Mouse (Mus musculus) induced T-regulatory cell, adult 2 months (primary cell): ENCODE results near the gene Plcb2.

ENCODE experiments used
- DNase-seq: peaks from one replicate; pipeline ENCODE4 v3.0.0-alpha.2; 2012; ENCODE audit warnings: low read depth

Plcb2 gene

DNA sequence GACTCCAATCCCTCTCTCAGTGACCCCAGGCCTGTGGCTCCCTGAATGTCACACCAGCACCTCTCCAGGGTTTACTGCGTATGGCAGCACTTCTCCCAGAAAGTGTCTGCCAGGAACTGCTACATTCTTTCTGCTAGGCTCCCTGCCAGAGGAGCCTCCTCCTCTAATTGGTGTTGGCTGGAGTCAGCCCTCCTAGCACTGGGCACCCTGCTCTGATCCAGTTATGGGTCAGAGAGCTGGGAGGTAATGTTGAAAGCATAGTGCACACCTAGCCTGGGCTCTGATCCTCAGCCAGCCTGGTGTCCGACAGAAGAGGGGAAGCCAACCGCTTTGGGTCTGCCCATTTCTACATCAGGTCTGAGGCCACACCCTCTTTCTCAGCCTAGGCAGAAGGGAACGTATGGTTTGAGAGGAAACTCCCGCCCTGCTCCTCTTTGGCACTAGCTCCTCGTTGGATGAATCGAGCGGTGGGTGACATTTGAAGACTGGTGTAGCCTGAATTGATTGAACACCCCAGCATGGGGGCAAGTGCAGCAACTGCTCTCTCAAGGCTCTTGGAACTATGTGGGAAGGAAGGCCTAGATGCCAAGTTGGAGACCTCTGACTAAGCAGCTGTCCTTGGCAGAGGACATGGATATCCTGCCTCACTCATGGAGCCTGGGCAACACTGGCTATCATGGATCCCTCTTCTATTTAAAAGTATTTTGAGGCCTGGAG, 45.5 kb downstream of the Plcb2 start:
- no peak for DNase-seq

DNA sequence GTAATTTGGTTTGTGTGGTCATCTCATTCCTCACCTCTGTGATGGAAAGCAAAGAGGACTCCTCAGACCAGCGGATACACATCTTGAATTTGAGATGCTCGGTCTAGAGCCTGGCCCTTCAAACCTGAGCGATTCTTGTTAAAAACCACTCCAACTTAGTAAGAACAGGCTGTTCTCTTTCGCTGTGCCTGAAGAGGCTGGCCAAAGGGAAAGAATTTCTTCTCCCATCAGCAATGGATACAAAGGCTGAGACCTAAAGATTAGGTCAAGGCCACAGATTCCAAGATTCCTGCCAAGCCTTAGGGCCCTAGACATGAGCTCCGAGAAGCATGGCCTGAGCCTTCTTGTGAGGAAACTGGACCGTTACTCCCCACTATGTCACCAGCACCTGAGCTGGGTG, 47.3 kb downstream of the Plcb2 start:
- no peak for DNase-seq

DNA sequence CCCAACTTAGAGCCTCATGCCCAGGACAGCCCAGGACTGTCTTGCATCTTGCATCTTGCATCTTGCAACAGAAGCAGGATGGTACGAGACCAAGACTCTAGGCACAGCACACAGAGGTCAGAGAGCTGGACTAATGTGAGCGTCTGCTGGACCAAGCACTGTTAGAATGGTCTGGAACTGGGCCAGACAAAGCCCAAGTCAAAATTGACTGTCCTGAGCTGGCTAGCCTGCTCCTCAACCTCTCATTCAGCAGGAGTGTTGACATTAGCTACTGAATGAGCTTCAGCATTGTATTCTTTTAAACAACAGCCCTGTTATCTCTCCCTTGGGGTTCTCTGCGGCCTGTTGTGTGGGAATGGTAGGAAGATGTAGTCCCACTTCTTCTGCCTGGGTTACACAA, 48.7 kb downstream of the Plcb2 start:
- no peak for DNase-seq

DNA sequence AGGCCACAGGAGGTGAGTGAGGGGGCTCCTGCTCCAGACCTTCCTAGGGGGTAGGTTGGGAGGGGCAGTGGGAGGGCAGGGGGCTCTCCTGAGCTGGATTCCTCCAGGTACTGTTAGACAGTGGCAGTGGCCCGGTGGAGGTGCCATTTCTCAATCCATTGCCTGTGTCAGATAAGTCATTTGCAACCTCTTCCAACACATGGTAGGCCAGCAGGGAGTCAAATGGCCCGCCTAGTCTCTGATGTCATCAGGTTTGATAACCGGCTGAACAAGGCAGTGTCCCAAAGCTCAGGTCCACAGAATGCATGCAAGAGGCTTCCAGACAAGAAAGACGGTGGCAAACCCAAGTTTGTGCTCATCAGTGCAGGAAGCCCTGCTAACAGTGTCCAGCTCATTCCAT, 50.4 kb downstream of the Plcb2 start:
- DNase-seq = no peak

DNA sequence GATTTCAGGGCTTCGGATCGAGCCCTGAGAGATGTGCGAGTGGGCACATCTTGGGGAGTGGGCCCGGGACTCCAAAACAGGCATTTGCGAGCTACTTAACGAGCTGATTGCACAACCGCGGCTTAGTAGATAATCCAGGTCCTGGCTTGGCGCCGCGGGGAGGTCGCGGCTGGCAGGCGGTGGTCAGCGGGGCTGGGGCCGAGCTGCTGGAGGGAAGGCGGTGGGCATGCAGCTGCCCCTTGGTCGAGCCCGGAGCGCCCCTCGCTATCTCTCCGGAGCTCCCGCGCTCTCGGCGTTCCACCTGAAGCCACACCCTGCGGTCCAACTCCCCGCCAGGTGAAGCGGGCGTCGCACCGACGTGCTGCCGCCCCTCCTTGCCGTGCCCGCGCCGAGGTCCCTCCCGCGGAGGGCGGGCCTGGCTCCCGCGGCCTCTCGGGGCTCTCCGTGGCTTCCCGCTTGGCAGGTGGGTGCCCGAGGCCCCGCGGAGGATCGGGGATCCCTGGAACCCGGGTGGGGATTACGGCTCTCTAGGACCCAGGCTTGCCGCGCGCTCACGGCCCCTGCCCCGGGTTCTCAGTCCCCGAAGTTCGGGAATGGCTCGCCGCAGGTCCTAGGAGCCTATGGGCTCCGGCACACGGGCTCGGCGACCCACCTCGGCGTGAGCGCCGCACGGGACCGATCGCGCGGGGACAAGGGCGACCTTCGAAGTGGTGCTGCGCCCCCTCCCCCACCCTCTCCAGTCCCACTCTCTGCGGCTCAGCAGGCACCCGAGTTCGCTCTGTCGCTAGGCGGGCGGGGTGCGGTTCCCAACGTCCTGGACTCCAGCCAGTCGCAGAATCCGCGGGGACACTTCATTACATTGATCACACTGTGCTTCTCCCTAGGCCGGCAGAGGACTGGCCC, 51.1 kb downstream of the Plcb2 start:
- DNase-seq = no peak

DNA sequence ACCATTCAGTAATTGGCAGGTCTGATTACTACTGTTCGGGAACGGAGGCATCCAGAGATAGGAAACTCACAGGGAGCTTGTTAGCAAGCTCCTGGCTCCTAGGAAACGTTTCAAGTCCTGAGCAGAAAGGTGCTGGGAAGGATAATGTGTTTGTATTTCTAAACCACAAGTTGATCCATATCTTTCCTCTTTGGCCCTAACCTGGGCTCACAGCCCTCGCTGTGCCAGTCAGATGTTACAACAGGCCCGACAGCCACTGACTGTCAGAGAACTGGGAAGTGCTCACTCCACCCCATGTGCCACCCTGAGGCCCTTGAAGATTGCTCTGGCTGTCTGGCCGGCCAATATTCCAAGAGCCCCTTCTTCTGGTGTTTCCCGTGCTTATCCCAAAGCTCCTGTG, 53.7 kb downstream of the Plcb2 start:
- DNase-seq = no peak

DNA sequence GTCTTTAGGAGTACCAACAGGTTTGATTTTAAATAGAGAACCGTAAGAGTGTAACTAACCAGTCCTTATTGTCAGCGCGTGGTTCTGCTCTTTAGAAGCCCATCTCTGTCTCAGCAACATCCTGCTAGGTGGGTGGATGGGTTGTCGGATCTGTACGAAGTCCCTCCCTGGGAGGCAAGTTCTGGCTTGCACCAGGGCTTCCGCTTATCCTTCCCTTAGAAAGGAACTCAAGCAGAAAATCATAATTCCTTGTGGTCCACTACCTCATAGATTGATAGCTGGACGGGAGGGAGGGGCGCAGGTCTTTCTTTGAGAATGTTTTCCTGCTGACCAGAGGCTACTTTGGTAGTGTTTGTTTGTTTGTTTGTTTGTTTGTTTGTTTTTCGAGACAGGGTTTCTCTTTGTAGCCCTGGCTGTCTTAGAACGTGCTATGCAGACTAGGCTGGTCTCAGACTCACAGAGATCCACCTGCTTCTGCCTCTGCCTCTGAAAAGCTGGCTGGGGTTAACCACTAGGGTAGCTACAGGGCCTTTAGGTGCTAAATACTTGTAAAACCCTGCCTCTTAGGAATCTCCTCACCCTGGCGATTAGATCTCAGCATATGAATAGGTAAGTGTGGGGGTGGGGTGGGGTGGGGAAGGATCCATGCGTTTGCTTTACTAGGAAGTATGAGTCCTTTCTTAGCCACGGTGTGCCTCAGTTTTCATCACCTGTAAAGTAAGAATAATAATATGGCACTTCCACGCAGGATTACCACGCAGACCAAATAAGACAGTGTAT, 54.4 kb downstream of the Plcb2 start:
- DNase-seq = no peak

DNA sequence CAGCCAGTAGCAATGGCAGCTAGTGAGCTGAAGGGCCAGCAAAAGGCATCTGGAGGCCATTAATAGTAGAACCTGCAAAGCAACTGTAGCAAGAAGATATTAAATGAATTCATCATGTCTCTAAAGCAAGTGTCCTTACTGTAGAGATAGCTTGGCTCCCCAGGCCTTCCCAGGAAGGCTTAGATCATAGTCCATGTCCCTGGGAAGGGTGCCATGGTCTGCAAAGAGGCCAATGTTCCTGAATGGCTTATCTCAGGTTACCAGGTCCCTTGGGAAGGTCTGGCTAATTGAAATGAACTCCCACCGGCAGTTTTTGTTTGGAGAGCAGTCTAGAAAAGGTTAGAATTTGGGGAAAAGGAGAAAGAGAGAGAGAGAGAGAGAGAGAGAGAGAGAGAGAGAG, 56.5 kb downstream of the Plcb2 start:
- no peak for DNase-seq

DNA sequence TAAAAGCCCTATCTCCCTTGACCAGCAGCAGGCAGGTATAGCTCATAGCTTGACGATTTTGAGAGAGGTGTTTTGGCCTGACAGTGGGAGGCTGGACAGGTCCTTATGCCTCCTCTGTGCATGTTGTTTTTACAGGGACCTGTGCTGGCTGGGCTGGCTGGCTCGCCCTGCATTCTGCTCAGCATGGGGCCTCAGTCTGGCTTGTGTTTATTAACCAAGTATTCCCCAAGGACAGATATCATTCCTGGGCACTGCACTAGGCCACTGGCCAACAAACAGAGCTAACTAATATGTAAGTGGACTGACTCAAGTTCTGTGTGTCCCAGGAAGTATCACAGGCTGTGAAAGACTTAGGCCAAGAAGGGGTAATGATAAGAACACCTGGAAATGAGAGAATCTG, 58.5 kb downstream of the Plcb2 start:
- DNase-seq = no peak

DNA sequence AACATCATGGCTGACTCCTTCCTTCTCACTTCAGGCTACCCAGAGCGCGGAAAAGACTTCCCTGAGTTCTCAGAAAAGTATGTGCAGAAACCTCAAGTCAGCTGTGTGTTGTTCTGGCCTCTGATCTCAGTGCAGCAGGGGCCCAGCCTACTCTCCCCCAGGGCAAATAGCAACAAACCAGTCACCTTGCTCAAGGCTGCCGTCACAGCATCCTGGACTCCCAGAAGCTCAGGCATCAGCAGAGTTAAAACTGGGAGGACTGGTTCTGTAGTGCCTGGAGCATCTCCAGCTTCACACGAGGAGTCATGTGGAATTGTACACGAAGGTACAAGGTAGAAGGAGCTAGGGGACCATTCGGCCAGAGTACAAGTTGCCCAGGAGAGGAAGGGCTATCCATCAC, 59.0 kb downstream of the Plcb2 start:
- no peak for DNase-seq

DNA sequence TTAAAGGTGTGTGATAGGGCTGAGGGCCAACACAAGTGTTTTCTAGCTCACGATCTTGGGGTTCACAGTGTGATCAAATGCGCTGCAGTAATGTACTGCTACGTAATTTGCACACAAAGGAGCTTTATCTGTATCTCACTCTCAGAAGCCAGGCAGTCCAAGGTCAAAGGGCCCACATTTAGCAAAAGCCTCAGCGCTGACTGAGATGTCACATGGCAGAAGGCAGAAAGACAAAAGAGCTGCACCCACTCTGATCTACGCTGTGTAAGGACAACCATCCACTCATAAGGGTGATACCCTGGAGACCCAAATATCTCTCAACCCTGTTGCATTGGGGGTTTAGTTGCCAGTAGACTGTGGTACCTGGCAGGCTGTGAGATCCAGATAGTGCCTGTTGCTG, 61.1 kb downstream of the Plcb2 start:
- DNase-seq = no peak

DNA sequence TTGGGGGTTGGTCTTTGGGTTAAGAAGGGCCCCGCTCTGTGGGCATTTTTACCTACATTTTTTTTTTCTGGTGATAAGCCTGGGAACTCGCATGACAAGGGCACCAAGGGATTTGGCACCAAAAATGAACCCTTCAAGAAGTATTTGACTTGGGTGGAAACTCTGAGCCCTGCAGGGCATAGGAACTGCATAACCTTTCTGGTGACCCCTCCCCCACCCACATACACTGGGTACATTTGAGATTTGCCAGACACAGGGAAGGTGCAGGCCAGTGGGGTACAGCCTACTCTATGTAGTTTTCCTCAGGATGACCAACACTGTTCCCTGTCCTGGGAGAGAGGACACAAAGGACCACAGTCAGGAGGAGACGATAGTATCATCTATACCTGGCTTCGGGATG, 62.6 kb downstream of the Plcb2 start:
- no peak for DNase-seq

DNA sequence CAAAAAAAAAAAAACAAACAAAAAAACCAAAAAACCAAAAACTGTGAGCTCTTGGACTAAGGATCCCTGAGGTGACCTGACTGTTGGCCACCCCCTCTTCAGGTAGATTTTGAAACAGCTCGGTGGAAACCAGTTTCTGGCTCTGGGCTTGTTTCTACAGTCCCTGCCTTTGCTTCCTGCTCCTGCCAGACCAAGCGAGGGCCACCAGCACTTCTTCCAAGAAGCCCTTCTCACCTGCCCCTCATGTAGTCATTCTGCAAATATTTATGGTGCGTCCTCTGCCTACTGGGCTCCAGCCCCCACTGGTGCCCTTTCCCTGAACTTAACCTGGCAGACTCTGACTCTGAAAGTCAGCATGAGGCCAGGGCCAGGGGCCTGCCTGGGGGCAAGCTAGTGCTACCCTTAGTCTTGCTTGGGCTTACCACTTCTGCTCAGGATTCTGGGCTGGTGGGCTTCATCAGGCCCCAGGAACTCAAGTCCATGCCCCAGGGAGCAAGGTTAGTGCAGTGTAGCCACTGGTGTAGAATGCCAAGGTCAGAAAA, 63.2 kb downstream of the Plcb2 start:
- DNase-seq = no peak

DNA sequence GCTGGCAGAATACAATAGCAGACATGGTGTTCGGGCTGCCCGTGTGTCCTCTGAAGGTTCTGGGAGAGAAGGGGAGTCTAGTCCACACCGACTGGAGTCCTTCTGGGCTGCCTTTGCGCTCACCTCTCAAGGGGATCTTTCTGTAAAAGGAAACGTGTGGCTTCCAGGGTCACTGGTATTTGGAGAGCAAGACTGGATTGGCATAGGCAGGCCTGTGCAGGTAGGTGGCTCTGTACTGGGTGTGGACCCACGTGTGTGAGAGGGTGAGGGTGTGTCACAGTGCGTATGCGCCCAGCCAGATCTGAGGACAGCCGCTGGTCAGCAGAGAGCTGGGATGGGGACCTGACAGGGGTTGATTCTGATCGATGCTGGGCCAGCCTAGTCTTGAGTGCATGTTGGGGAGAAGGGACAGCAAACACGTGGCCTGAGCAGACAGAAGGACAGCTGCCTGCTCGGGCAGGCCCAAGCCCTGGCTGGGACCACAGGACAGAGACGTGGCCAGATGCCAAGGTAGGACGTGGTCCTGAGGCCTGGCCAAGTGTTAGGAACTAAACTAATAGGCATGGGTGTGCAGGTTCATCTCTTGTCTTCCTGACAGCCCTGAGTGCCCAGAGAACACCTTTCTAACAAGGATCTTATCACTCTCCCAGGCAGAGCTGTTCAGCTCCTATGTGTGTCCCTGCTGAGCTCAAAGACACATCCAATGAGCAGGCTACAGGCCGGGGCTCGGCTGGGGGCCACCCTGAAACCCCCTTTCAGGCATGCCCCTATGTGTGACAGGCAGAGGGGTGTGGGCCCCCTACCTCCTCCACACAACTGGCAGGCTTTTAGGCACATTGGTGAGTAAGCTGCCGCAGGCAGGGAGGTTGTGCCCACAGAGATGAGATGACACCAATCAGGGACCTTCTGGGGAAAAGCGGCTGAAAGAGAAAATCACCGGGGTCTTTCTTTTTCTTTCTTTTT, 64.2 kb downstream of the Plcb2 start:
- no peak for DNase-seq

DNA sequence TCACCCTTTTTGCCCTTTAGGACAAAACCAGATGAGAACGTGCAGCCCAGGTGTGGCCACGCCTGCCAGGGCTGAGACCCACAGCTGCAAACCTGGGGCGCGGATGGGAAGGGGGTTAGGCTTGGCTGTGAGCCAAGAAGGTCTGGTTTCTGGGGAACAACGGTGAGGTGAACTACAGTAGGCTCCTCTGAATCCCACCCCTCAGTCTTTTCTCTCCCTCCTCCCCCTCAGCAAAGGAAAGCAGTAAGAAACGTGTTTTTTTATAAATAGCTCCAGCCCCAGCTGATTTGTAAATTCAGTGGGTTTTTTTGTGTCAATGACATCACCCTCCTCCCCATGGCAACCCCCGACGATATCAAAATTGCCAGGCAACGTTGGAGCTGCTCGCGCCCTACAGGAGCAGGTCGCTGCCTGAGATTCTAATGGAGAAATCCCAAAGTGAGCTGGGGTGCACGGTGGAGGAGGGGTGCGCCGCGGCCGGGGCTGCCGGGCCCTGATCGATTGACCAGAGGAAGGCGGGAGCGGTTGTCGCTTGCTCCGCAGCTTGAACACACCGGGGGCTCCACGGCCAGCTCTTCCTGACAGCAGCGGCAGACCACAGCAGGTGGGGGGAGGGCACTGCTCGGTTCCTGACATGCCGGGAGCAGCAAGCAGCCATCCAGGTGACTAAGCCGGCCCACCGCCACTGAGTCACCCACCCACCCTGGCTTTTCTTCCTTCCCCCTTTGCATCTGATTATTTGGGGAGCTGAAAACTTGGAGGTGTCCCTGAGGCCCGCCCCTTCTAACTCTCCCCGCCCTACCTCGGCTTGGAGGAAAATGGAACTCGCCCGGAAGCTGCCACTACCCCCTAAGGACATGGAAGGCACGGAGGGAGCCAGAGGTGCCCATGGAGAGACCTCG, 65.1 kb downstream of the Plcb2 start, which contains the start of gene Pak6:
TSS of gene Pak6 (plus strand) at position 402 of the 902 bp plus-strand sequence.
- DNase-seq = peak; percentile 54

DNA sequence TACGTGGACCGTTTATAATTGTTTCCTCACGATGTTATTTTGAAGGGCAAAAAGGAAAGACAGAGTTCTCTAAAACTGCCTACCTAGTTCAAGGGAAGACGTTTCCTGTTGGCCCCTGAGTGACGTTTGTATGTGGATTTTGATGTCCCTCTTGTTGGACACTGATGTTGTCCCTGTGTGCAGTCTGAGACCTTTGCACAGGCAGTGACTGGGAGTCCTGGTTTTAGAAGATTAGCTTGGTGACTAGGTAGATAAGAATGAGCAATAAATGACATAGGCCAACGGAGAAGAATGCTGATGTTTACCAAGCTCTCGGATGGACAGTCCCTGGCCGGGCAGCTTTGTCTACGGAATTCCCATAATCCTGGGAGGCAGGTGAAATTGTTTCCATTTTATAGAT, 66.3 kb downstream of the Plcb2 start:
- DNase-seq = no peak

DNA sequence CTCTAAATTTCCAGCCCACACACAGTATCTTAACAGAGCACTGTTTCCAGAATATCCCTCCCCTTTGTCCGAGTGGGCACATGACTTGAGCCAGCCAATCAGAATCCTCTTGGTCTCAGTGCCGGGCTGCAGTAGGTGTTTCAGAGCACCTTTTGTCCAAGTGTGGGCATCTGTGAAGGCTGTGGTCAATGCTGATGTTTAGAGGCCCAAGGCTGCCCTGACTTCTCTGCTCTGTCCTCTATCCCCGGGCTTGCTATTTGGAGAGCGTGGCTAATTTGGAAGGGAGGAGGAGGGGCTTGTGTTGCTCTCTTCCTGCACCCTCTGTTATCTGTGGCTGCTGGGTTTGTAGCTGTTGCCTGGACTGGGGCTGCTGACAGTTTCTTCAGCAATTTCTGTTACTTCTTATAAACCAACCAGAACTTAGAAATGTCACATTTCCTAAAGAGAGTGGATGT, 68.2 kb downstream of the Plcb2 start:
- peak; percentile 70 for DNase-seq

DNA sequence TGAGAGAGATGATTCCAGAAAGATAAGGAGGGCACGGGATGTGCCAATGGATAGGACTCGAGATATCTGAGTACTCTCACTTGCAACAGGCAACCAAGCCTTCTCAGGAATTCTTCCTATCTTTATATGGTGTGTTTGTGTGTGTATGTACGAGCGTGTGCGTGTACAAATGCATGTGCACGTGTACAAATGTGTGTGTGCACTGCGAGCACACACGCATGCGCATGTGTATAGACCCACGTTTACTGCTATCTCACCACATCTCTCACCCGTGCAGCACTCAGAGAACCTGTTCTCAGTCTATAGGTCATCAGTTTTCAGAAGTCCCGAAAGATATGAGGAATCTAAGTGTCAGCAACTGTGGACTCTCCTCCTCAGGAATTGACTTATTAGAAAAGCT, 68.7 kb downstream of the Plcb2 start:
- DNase-seq = no peak

DNA sequence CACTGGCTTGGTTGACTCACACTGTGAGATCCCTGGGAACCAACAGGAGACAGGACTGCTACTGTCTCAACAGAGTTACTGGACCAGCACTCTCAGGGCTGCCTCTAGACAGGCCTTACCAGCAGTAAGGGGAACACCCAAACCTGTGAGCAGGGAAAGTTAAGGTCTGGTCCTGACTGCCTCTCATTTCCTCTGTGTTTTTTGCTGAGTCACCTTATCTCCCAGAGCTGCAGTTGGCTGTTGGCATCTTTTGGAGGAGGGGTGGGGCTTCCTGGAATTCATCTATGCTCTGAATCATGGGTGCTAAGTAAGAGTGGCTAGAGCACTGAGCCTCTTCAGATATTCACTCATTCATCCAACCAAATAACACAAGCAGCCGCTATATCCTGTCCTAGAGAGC, 69.2 kb downstream of the Plcb2 start:
- peak; percentile 50 for DNase-seq

DNA sequence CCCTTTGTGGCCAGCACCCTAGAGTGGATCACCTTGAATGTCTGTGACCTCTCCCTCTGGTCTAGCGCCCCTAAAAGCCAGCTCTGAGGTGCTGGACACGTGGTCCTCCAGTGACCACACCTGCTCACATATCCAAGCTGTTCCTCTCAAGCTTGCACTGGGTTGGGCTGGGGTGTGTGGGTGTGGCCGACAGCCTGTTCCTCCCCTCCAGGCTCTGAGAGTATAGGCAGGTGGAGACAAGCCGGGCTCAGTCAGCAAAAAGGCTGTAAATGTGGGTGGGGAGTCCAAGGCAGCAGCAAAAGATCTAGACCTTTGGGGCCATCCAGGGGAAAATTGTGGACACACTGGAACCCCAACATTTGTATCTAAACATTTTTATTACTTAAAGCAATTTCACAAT, 69.8 kb downstream of the Plcb2 start:
- peak; percentile 29 for DNase-seq
